Mouse (Mus musculus) urinary bladder, postnatal 4 days (tissue): Measurements from ENCODE around the gene Fam53a.

Experiments
- DNase-seq, 2 experiments: peaks; one replicate each; pipeline ENCODE4 v3.0.0; 2021 to 2022; ENCODE audit warnings: low spot score in 2 of 2

Fam53a gene

GRCm38 (mm10) chr5:33632526-33632925 is 3.1 kb upstream of the Fam53a start:
- DNase-seq = no peak

- DNase-seq = no peak
These were observed 1.2 kb upstream of the Fam53a start for GRCm38 (mm10) chr5:33630615-33631014.

- DNase-seq = no peak
These were observed 626 bp upstream of the Fam53a start for GRCm38 (mm10) chr5:33630061-33630460.

- peak in 1 of 2 experiments; percentile 29 for DNase-seq
These were observed 575 bp downstream of the Fam53a start for GRCm38 (mm10) chr5:33628820-33629300.

- DNase-seq = no peak
These were observed 1.5 kb downstream of the Fam53a start for GRCm38 (mm10) chr5:33627968-33628367.

- DNase-seq = no peak
These were observed 5.7 kb downstream of the Fam53a start for GRCm38 (mm10) chr5:33623766-33624165.

- no peak for DNase-seq
These were observed 6.8 kb downstream of the Fam53a start for GRCm38 (mm10) chr5:33622671-33623070.

- DNase-seq = no peak
These were observed 15.0 kb downstream of the Fam53a start for GRCm38 (mm10) chr5:33614391-33614790.

- DNase-seq = no peak
These were observed 17.6 kb downstream of the Fam53a start for GRCm38 (mm10) chr5:33611795-33612194.

GRCm38 (mm10) chr5:33609226-33609625 is 20.2 kb downstream of the Fam53a start:
- no peak for DNase-seq

GRCm38 (mm10) chr5:33607434-33607833 is 22.0 kb downstream of the Fam53a start:
- no peak for DNase-seq

- no peak for DNase-seq
These were observed 22.8 kb downstream of the Fam53a start for GRCm38 (mm10) chr5:33606631-33607030.

GRCm38 (mm10) chr5:33605314-33605713 is 24.1 kb downstream of the Fam53a start:
- no peak for DNase-seq

GRCm38 (mm10) chr5:33593620-33594019 is 35.8 kb downstream of the Fam53a start:
- DNase-seq = no peak

GRCm38 (mm10) chr5:33589221-33589888 is 40.1 kb downstream of the Fam53a start:
- DNase-seq = peak; percentile 50 to 74

- no peak for DNase-seq
These were observed 41.4 kb downstream of the Fam53a start for GRCm38 (mm10) chr5:33588066-33588465.

- no peak for DNase-seq
These were observed 41.9 kb downstream of the Fam53a start for GRCm38 (mm10) chr5:33587498-33588058.

- DNase-seq = no peak
These were observed 49.1 kb downstream of the Fam53a start for GRCm38 (mm10) chr5:33580336-33580735.

GRCm38 (mm10) chr5:33574207-33574606 is 55.2 kb downstream of the Fam53a start:
- DNase-seq = no peak

GRCm38 (mm10) chr5:33565886-33566285 is 63.5 kb downstream of the Fam53a start:
- DNase-seq = no peak

- DNase-seq = no peak
These were observed 73.0 kb downstream of the Fam53a start for GRCm38 (mm10) chr5:33556277-33556995.
